Mouse (Mus musculus) bone marrow, adult 2 months (tissue): Measurements from ENCODE around the gene Hspb7.

Experiments
- CTCF ChIP-seq: fragments of 200-500 bp; IDR thresholded peaks from 2 replicates; pipeline ENCODE4 v1.5.1; 2011; ENCODE audit warnings: low read length, control low read depth; ENCODE audit not compliant: control insufficient read depth, insufficient read depth
- POLR2A ChIP-seq: fragments of 200-500 bp; IDR thresholded peaks from 2 replicates; pipeline ENCODE4 v1.6.1; 2011; ENCODE audit warnings: low read depth, mild to moderate bottlenecking, control low read depth, low read length, borderline replicate concordance; ENCODE audit not compliant: control insufficient read depth

DNA sequence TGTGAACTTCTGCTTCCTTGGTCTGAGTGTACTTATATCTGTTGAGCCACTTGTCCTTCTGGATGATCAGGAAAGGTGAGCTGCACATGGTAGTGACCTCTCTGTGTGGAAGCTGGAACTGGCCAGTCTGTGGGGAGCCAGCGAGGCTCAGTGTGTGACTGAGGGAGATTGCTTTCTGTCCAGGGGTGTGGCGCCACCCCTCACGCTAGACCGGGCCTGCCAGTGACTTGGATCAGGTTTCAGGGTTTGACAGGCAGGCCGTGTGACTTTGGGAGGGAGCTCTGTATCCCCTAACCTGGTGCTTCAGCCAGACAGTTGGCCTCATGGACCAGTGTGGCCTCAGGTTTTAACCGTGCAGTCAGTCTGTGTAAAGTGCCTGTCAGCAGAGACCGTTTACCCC, 37.7 kb downstream of the Hspb7 start:
- TF ChIP-seq CTCF (no peak), POLR2A (no peak)
